Mouse (Mus musculus) brain, embryonic 14.5 days (tissue): ENCODE results near the gene Gsg1l.

Source experiments
- CTCF ChIP-seq: fragments of 200-500 bp; IDR thresholded peaks from 2 replicates; pipeline ENCODE4 v1.5.1; 2012; ENCODE audit warnings: inconsistent platforms, mild to moderate bottlenecking, moderate library complexity, borderline replicate concordance; ENCODE audit not compliant: insufficient read depth, insufficient read length; ENCODE audit errors: extremely low read depth
- POLR2A ChIP-seq: fragments of 200-500 bp; IDR thresholded peaks from 2 replicates; pipeline ENCODE4 v1.6.1; 2012; ENCODE audit warnings: mild to moderate bottlenecking, inconsistent platforms, borderline replicate concordance; ENCODE audit not compliant: poor library complexity, insufficient read depth, insufficient read length, severe bottlenecking; ENCODE audit errors: extremely low read depth

GRCm38 (mm10) chr7:126040794-126041526, 41.3 kb downstream of the Gsg1l start:
- TF ChIP-seq CTCF (no peak), POLR2A (no peak)
